Mouse (Mus musculus) MEL-GATA-1-ER (cell line): ENCODE results near the gene Vmo1.

ENCODE experiments used
- DNase-seq: peaks from one replicate; pipeline ENCODE4 v3.0.0-alpha.2; 2012; ENCODE audit warnings: low read depth; ENCODE audit errors: extremely low read depth

The Vmo1 gene

DNA sequence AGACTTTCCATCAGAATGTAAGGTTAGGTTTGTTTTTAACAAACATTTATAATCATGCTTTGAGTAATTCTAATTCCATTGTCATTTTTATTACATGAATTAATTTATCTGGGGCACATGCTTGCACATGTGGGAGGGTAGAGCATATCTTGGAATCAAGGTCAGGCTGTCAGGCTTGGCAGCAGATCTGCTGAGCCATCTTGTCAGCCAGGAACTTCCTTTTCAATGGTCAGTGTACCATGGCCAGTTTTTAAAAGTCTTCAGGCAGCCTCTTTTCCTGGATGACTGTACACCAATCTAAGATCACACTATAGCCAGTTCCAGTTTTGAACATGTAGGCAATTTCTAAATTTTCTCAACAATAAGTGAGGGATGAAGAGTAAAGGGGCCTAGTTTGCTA is 41.7 kb downstream of the Vmo1 start:
- no peak for DNase-seq

GRCm38 (mm10) chr11:70469764-70470163 is 44.7 kb downstream of the Vmo1 start:
- no peak for DNase-seq

GRCm38 (mm10) chr11:70467902-70468619 is 46.4 kb downstream of the Vmo1 start:
- DNase-seq, result no peak

DNA sequence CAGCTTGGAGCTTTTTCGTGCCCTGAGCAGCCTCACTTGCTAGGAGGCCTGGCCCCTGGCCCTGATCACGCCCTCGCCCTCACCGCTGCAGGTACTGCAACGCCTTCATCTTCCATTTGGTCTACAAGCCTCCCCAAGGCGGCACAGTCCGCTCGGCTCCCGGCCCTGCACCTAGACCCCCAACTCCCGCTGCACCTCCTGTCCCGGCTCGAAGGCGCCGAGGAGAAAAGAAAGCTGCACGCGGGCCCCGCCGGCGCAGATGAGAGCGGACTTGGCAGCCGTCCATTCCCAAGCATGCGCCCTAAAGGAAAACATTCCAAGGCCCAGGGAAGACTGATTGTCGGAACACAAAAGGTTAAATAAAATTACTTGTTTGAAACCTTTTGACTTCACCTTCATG is 48.6 kb downstream of the Vmo1 start:
- no peak for DNase-seq

DNA sequence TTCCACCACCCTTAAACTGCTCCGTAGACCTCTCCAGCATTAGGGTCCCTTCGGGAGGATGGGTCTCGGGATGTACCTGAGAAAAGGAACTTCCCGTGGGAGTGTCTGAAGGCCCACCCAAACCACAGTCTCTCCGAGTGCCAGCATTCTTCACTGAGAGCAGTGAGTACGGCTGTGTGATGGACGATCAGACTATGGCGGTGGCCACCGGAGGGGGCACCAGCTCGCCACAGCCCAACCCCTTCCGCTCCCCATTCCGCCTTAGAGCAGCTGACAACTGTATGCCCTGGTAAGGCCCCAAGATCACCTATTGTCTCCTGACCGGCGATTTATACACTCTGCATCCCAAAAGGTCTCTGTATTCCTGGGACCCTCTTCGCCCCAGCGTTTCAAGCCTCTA is 49.2 kb downstream of the Vmo1 start:
- DNase-seq, result no peak

- no peak for DNase-seq
Observed at GRCm38 (mm10) chr11:70463970-70464369, 50.4 kb downstream of the Vmo1 start.
